Mouse (Mus musculus) hindbrain, embryonic 13.5 days (tissue): ENCODE measurements at regions not wholly inside any gene's neighbourhood (a gene's known extent, or its start where the extent isn't known, plus 50 kb on each side); places are given as distances from the start of the nearest gene placed in this dataset.

Experiments
- ATAC-seq: fragments of 200-750 bp; cut with Nextera tagmentation; 2 replicates; pipeline ENCODE4 v1.8.0; 2017; ENCODE audit warnings: moderate TSS enrichment; ENCODE audit not compliant: low FRiP score
- H3K27ac ChIP-seq: fragments of 300-500 bp; sonication (generic); 2 replicates; pipeline ENCODE4 v1.5.1; 2015; ENCODE audit warnings: inconsistent platforms, mild to moderate bottlenecking, moderate library complexity
- H3K27me3 ChIP-seq: fragments of 300-500 bp; sonication (generic); 2 replicates; pipeline ENCODE4 v1.6.1; 2015; ENCODE audit warnings: mild to moderate bottlenecking, inconsistent platforms
- H3K36me3 ChIP-seq: fragments of 300-500 bp; sonication (generic); 2 replicates; pipeline ENCODE4 v1.6.1; 2015; ENCODE audit warnings: mild to moderate bottlenecking, inconsistent platforms
- H3K4me1 ChIP-seq: fragments of 300-500 bp; sonication (generic); replicated peaks from 2 replicates; pipeline ENCODE4 v1.6.1; 2015; ENCODE audit warnings: inconsistent platforms
- H3K4me2 ChIP-seq: fragments of 300-500 bp; sonication (generic); 2 replicates; pipeline ENCODE4 v1.6.1; 2015; ENCODE audit warnings: inconsistent platforms, mild to moderate bottlenecking, moderate library complexity
- H3K4me3 ChIP-seq: fragments of 300-500 bp; sonication (generic); 2 replicates; pipeline ENCODE4 v1.5.1; 2015; ENCODE audit warnings: mild to moderate bottlenecking, inconsistent platforms
- H3K9ac ChIP-seq: fragments of 300-500 bp; sonication (generic); 2 replicates; pipeline ENCODE4 v1.6.1; 2015; ENCODE audit warnings: mild to moderate bottlenecking, inconsistent platforms
- H3K9me3 ChIP-seq: fragments of 300-500 bp; sonication (generic); 2 replicates; pipeline ENCODE4 v1.6.1; 2016; ENCODE audit warnings: inconsistent platforms
- WGBS: fragments of 180-500 bp; shearing (Covaris S2); methylation state at CpG from one replicate; pipeline ENCODE4 v1.1.7; 2015; 5-methylcytosine and 5-hydroxymethylcytosine counted together

GRCm38 (mm10) chr8:11111987-11112386, 103.7 kb upstream of the Irs2 start:
- Histone ChIP-seq H3K36me3 (no peaks in the 10 kb centered on the region), H3K9me3 (no peaks in the 10 kb centered on the region), H3K27me3 (no peaks in the 10 kb centered on the region; the same call in 1 of the 2 replicates), H3K4me2 (no peak overlapping the region), H3K4me3 (no peak overlapping the region), H3K4me1 (peaks cover 10% of the 10 kb centered on the region), H3K9ac (no peak overlapping the region), H3K27ac (no peak overlapping the region)
- ATAC-seq, result no peak
- WGBS, result 68% methylated on average over 2 of the region's 2 CpGs

- Histone ChIP-seq H3K4me3 (no peak overlapping the region), H3K4me1 (0 out of 2 replicates have a peak, but pooled peaks cover 3% of the 10 kb centered on the region), H3K4me2 (no peak overlapping the region), H3K36me3 (no peaks in the 10 kb centered on the region), H3K9me3 (no peaks in the 10 kb centered on the region), H3K27me3 (no peaks in the 10 kb centered on the region), H3K9ac (no peak overlapping the region), H3K27ac (no peak overlapping the region)
- WGBS, result 91% methylated on average over 1 of the region's 1 CpGs
- no peak for ATAC-seq
Observed at GRCm38 (mm10) chr8:11107435-11107834, 99.2 kb upstream of the Irs2 start.

GRCm38 (mm10) chr8:11107021-11107420, 98.8 kb upstream of the Irs2 start:
- no peak overlapping the region for H3K9ac ChIP-seq
- WGBS, result 92% methylated on average over 5 of the region's 5 CpGs
- H3K4me1 ChIP-seq, result 0 out of 2 replicates have a peak, but pooled peaks cover 3% of the 10 kb centered on the region
- no peaks in the 10 kb centered on the region for H3K9me3 ChIP-seq
- no peaks in the 10 kb centered on the region for H3K36me3 ChIP-seq
- H3K4me2 ChIP-seq, result no peak overlapping the region
- no peaks in the 10 kb centered on the region for H3K27me3 ChIP-seq
- H3K27ac ChIP-seq, result no peak overlapping the region
- no peak for ATAC-seq
- H3K4me3 ChIP-seq, result no peak overlapping the region

- Histone ChIP-seq H3K4me2 (no peak overlapping the region), H3K27me3 (no peaks in the 10 kb centered on the region), H3K4me1 (0 out of 2 replicates have a peak, but pooled peaks cover 3% of the 10 kb centered on the region), H3K4me3 (no peak overlapping the region), H3K27ac (no peak overlapping the region), H3K9me3 (no peaks in the 10 kb centered on the region), H3K36me3 (no peaks in the 10 kb centered on the region), H3K9ac (no peak overlapping the region)
- ATAC-seq, result no peak
- 52% methylated on average over 10 of the region's 10 CpGs for WGBS
Observed at GRCm38 (mm10) chr8:11103745-11104607, 95.7 kb upstream of the Irs2 start.

- no peaks in the 10 kb centered on the region for H3K36me3 ChIP-seq
- no peak overlapping the region for H3K4me3 ChIP-seq
- WGBS, result 91% methylated on average over 3 of the region's 3 CpGs
- no peaks in the 10 kb centered on the region for H3K27me3 ChIP-seq
- H3K9ac ChIP-seq, result no peak overlapping the region
- H3K4me2 ChIP-seq, result no peak overlapping the region
- no peak overlapping the region for H3K27ac ChIP-seq
- H3K4me1 ChIP-seq, result peaks cover 13% of the 10 kb centered on the region
- no peaks in the 10 kb centered on the region for H3K9me3 ChIP-seq
- ATAC-seq, result no peak
Observed at GRCm38 (mm10) chr8:11100310-11100709, 92.1 kb upstream of the Irs2 start.

GRCm38 (mm10) chr8:11099591-11099855, 91.3 kb upstream of the Irs2 start:
- H3K4me1 ChIP-seq, result peaks cover 13% of the 10 kb centered on the region
- no peak overlapping the region for H3K9ac ChIP-seq
- H3K4me2 ChIP-seq, result no peak overlapping the region
- no peak for ATAC-seq
- H3K27me3 ChIP-seq, result no peaks in the 10 kb centered on the region
- no peaks in the 10 kb centered on the region for H3K36me3 ChIP-seq
- 55% methylated on average over 3 of the region's 3 CpGs for WGBS
- no peak overlapping the region for H3K4me3 ChIP-seq
- no peaks in the 10 kb centered on the region for H3K9me3 ChIP-seq
- H3K27ac ChIP-seq, result no peak overlapping the region

- no peak for ATAC-seq
- no peaks in the 10 kb centered on the region for H3K36me3 ChIP-seq
- no peak overlapping the region for H3K4me2 ChIP-seq
- no peaks in the 10 kb centered on the region for H3K9me3 ChIP-seq
- H3K4me3 ChIP-seq, result no peak overlapping the region
- H3K27me3 ChIP-seq, result no peaks in the 10 kb centered on the region
- 79% methylated on average over 11 of the region's 11 CpGs for WGBS
- no peak overlapping the region for H3K27ac ChIP-seq
- H3K4me1 ChIP-seq, result peaks cover 9% of the 10 kb centered on the region
- no peak overlapping the region for H3K9ac ChIP-seq
Observed at GRCm38 (mm10) chr8:11098790-11099590, 90.7 kb upstream of the Irs2 start.

GRCm38 (mm10) chr8:11098228-11098778, 90.0 kb upstream of the Irs2 start:
- no peak for ATAC-seq
- Histone ChIP-seq H3K4me1 (peaks cover 9% of the 10 kb centered on the region), H3K4me3 (no peak overlapping the region), H3K4me2 (no peak overlapping the region), H3K9ac (no peak overlapping the region), H3K27me3 (no peaks in the 10 kb centered on the region), H3K36me3 (no peaks in the 10 kb centered on the region), H3K9me3 (no peaks in the 10 kb centered on the region), H3K27ac (no peak overlapping the region)
- 47% methylated on average over 10 of the region's 10 CpGs for WGBS

GRCm38 (mm10) chr8:11097813-11098212, 89.6 kb upstream of the Irs2 start:
- Histone ChIP-seq H3K27ac (no peak overlapping the region), H3K27me3 (no peaks in the 10 kb centered on the region), H3K4me3 (no peak overlapping the region), H3K9ac (no peak overlapping the region), H3K4me2 (no peak overlapping the region), H3K9me3 (no peaks in the 10 kb centered on the region), H3K4me1 (peaks cover 9% of the 10 kb centered on the region), H3K36me3 (no peaks in the 10 kb centered on the region)
- 87% methylated on average over 3 of the region's 3 CpGs for WGBS
- ATAC-seq, result no peak

GRCm38 (mm10) chr8:11094516-11094915, 86.3 kb upstream of the Irs2 start:
- Histone ChIP-seq H3K27me3 (no peaks in the 10 kb centered on the region), H3K4me3 (no peak overlapping the region), H3K27ac (no peak overlapping the region), H3K4me1 (peaks cover 9% of the 10 kb centered on the region), H3K9me3 (no peaks in the 10 kb centered on the region), H3K36me3 (no peaks in the 10 kb centered on the region), H3K4me2 (no peak overlapping the region), H3K9ac (no peak overlapping the region)
- 55% methylated on average over 8 of the region's 8 CpGs for WGBS
- no peak for ATAC-seq

GRCm38 (mm10) chr8:11092348-11092747, 84.1 kb upstream of the Irs2 start:
- Histone ChIP-seq H3K4me2 (no peak overlapping the region), H3K27me3 (no peaks in the 10 kb centered on the region), H3K4me1 (no peaks in the 10 kb centered on the region), H3K36me3 (no peaks in the 10 kb centered on the region), H3K9ac (no peak overlapping the region), H3K9me3 (no peaks in the 10 kb centered on the region), H3K4me3 (no peak overlapping the region), H3K27ac (no peak overlapping the region)
- ATAC-seq, result no peak
- 68% methylated on average over 4 of the region's 4 CpGs for WGBS

- no peak overlapping the region for H3K4me3 ChIP-seq
- no peaks in the 10 kb centered on the region for H3K36me3 ChIP-seq
- H3K4me1 ChIP-seq, result no peaks in the 10 kb centered on the region
- no peak overlapping the region for H3K4me2 ChIP-seq
- 84% methylated on average over 3 of the region's 3 CpGs for whole genome bisulfite sequencing
- no peak overlapping the region for H3K9ac ChIP-seq
- no peaks in the 10 kb centered on the region for H3K9me3 ChIP-seq
- ATAC-seq, result no peak
- H3K27me3 ChIP-seq, result no peaks in the 10 kb centered on the region
- no peak overlapping the region for H3K27ac ChIP-seq
Observed at GRCm38 (mm10) chr8:11091675-11092345, 83.6 kb upstream of the Irs2 start.
